Mouse (Mus musculus) telencephalon, adult 2 months (tissue): ENCODE measurements around the gene Pigf.
A peak's percentile ranks its signal among the peaks of the same experiment; 100 is the strongest.

Source experiments
- DNase-seq: peaks from one replicate; pipeline ENCODE4 v3.0.0-alpha.2; 2011; ENCODE audit warnings: low read depth, low spot score

Pigf gene

DNA sequence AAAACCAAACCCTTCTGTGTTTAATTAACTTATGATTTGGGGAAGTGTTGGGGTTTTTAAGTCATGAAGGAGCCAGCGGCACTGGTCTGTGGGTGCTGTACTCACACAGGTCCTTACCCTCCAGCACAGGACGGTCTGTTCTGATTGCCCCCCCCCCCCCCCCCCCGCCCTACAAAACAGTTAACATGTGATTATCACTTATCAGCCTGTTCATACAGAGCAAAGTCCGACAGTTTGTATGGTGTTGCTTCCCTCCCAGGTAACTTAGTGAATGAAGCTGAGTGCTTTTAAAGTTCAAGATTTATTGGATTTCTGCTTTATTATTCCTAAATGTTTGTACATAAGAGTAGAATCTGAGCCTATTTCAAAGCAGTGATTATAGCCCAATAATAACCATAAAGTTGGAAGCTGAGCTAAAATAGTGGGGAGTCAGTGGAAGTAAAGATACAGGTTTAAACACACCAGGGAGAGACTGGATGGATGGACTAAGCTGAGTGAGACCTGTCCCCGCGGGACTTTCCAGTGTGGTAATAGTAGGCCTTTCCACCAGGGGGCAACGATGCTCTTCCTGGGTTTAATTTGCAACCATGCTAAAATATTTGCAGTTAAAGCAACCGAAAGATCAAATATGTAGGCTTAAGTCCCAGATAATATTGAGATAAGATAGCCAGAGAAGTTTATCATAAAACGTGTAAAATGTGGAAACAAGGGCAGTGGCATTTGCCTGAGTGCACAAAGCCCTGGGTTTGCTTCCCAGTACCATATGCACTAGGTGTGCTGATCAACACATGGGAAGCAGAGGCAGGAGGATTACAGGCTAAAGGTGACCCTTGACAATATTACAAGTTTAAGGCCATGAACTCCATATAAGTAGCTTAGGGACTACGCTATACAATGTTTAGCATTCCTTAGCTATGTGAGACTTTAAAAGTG lies 11.2 kb upstream of the Pigf start:
- peak; percentile 34 for DNase-seq

DNA sequence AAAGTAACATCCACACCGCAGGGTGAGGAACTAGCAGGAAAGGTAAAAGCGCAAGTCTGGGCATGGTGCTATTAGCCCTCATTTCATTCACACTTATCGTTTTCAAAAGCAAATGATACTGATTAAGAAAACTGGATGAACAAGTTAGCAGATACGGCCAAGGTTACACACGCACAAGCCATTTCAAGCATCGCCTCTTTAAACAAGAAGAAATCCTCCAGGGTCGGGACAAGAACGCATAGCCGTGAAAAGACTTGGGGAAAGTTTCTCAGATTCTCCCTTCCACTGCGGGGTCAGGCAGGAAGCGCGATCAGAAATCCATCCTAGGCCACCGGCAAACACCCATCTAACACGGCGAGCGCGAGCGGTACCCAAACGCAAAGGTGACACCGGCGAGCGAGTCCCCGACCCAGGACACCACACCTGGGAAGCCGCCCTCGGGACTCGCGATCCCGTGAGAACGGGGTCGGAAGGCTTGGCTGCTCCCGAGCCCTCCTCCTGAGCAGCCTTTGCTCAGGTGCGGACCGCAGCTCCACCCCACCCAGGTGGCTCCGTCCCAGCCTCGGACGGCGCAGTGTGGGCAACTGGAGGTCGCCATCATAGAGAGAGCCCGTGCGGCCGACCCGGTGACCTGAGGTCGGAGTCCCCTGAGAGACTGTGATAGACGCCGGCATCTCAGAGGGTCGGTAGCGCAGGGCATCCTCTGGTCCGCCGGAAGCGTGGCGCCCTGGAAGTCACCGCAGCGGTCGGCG lies 539 bp downstream of the Pigf start:
- DNase-seq, result no peak

DNA sequence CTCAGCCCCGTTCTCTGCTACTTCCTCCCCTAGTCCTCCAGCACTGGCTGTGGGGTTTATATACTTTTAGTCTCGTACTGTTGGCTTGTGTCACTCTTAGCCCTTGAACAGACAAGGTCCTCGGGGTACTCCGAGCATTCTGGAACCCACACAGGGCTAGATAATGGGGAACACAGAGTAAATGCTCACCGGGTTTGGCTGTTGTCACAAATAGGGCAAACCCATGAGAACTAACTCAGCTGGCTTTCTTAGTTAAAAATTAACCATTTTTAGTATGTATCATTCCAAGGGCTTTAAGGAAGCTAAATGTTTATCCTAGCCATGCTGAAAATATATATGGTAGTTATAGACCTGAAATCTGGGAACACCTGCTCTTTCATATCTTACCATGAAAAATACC lies 5.5 kb downstream of the Pigf start:
- DNase-seq, result no peak

DNA sequence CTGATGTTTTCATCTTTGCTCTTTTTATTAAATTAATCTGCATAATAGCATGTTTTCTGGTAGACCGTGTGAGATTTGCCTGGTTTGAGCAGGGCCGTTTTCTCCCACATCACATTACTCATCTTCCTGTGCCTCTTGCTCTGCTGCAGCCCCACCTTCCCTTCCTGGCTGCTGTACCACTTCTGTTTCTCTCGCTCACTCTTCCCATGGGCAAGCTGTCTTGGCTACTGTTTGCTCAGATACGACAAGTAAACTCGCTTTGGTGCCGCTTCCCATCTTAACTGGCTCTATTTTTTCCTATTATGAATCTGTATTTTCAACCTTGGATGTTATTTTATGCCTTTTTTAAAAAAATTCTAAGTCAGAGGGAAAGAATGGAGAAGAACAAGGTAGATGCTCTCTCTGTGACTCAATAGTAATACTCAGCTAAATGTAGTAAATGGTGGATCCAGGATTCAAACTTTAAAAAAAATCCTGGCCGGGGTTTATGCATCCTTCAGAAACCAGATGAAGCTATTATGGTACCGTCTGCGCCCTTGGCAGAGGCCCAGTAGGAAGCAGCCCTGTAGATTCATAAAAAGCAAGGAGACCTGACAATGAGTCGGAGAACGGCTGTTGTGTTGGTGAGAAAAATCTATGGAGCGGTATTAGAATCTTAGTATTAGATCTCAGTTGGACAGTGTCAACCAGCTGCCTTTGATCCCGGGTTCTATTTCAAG lies 13.7 kb downstream of the Pigf start:
- DNase-seq, result peak; percentile 54

DNA sequence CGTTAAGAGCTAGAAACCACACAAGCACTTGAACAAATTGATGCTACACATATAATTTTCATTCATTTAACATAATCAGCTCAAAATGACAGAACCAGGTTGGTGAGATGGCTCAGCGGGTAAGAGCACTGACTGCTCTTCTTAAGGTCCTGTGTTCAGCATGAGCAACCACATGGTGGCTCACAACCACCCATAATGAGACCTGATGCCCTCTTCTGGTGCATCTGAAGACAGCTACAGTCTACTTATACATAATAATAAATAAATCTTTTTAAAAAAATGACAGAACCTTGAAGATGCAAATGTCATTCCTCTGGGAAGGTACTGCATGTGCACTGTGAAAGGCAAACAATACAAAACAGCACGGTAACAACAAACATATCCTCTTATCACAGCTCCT lies 16.3 kb downstream of the Pigf start:
- DNase-seq, result no peak

DNA sequence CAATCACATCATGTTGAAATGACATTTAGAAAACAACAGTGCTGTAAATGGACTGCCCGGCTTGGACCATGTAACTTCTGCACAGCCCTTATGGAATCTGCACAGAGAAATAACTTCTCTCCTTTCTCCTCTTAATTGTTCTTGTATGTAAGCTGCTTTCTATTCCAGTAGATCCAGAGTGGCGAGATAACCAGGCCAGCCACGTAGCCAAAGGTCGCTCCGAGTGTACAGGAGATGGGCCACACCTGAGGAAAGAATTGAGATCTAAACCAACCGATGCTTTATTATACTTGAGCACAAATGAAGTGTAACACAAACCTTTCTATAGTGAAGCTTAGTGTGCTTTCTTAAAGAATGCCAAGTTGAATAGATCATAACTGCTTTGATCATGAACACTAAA lies 27.9 kb downstream of the Pigf start:
- DNase-seq, result no peak

DNA sequence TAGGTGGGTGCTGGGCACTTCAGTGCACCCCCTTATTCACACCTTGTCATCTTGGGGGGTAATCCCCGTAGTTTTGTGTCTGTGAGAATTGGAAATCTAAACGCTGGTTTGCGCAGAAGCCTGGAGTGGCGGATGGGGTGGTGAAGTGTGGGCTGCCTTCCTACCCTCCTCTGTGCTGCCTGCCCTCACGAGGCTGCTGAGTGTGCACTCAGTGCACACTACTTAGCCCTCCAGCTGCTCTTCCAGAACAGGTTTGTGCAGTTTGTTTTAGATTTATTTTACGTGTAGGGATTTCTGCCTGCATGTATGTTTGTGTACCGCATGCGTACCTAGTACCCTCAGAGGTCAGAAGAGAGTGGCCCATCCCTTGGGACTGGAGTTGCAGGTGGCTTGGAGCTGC lies 33.9 kb downstream of the Pigf start:
- DNase-seq, result no peak

DNA sequence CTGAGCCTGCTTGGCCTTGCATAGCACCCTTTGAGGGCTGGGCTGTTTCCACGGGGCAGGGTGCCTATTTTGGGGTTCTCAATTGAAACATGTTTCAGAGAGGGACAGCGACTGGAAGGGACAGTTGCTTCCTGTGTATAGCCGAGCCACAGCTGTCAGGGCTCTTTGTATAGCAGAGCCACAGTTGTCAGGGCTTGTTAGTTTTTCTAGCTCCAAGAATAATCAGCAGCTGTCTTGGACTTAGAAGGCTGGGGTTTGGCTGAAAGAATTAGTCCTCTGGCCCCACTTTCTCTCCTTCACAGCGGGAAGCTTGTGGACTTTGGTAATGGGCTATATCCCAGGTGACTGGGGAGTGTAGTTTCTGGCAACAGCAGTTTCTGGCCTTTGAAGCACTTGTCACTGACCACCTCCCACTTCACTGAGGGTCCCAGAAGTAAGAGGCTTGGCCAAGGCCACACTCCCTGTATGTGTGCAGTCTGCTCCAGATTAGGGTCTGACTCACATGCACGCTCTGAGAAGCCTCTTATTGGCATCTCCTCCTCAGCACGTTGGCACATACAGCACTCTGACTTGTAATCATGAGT lies 36.5 kb downstream of the Pigf start:
- no peak for DNase-seq

DNA sequence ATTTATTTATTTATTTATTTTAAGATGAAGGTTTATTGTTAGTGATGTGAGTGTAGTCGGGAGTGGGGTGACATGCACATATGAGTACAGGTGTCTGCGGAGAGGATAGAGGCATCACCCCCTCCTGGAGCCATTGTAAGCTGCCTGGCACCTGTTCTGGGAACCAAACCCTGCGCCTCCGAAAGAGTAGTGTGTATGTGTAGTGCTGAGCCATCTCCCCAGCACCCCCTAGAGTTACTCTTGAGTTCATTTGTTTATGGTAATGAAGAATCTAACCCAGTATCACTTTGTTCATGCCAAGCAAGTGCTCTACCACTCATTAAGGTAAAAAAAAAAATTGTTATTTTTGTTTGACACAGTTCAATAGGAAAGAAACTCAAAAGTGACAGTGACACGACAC lies 37.0 kb downstream of the Pigf start:
- no peak for DNase-seq

DNA sequence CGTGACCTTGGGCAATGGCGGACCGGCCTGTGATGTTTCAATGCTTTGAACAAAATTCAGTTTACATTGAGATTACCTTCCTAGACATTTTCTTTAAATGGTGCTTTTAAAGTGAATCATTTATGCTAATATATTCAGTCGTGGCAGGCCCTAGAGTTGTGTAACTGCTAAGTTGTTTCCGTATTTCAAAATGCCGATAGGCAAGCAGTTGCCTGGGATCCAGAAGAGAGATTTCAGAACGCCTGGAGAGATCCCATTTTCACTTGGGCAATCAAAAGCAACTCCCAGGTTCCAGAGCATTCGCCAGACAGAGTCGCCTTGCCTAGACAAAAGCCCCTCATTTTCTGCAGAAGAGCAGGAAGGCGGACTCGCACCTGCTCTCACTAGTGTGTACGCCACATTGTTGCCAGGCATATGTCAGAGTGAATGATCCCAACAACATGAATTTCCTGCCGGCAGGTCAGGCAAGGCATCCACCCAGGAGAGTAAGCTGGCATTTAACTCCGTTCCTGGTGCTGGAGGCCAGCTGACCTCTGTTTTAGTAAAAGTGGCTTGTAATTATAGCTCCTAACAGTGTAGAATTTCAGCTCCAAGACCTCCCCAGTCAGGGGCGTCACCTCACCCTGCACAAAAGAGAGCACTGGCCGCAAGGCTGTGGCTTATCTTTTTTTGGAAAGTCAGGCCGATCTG lies 38.6 kb downstream of the Pigf start:
- DNase-seq, result no peak

DNA sequence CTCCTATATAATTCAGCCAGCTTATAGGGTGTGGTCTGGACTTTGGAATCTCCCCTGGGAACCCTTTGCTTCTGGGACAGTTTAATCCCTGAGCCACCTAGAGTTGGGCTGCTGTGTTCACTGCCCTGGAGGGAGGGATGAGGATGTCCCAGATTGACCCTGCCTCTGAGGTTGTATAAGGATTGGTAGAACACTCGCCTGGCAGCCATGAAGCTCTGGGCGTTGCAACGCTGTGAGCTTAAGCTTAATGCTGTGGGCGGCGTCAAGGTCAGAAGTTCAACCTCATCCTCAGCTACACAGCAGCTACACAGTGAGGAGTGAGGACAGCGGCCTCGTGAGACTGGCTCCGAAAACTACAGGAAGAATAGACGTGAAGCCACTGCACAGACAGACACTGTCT lies 42.7 kb downstream of the Pigf start:
- no peak for DNase-seq

DNA sequence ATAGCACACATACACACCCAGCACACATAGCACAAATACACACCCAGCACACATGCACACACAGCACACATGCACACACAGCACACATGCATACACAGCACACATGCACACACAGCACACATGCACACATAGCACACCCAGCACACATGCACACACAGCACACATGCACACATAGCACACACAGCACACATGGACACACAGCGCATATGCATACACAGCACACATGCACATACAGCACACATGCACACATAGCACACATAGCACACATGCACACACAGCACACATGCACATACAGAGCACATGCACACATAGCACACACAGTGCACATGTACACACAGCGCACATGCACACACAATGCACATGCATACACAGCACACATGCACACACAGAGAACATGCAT lies 43.5 kb downstream of the Pigf start:
- no peak for DNase-seq

DNA sequence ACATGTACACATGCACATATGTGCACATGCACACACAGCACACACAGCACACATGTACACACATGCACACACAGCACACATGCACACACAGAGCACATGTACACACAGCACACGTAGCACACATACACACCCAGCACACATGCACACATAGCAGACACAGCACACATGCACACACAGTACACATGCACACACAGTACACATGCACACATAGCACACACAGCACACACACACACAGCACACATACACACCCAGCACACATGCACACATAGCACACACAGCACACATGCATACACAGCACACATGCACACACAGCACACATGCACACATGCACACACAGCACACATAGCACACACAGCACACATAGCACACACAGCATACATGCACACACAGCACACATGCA lies 44.0 kb downstream of the Pigf start:
- no peak for DNase-seq

DNA sequence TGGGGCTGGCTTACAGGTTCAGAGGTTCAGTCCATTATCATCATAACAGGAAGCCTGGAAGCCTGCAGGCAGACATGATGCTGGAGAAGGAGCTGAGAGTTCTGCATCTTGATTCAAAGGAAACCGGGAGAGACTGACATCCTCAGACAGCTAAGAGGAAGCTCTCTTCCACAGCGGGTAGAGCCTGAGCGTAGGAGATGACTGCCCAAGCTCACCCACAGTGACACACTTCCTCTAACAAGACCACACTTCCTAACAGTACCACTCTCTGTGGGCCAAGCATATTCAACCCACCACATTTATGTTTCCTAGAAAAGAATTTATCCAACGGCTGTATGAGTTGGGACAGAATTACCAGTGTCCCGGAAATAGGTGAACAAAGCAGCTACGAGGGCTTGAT lies 46.7 kb downstream of the Pigf start:
- DNase-seq, result no peak

DNA sequence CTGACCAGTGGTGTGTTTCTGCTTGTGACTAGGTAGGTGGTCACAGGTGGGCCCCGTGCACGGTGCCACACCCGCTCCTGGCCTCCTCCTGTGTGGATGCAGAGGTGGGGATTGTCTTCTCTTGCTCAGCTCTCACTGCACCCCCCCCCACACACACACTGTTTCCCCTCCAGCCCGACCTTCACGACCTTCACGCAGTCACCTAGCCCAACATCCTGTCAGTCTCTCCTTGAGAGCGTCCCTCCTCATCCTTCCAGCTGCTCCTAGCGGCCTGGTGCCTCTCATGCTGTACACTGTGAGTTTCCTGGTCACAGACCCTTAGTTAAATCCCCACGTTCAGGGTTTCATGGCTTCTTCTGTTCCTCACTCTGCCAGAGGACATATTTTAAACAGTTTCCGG lies 48.8 kb downstream of the Pigf start:
- no peak for DNase-seq

DNA sequence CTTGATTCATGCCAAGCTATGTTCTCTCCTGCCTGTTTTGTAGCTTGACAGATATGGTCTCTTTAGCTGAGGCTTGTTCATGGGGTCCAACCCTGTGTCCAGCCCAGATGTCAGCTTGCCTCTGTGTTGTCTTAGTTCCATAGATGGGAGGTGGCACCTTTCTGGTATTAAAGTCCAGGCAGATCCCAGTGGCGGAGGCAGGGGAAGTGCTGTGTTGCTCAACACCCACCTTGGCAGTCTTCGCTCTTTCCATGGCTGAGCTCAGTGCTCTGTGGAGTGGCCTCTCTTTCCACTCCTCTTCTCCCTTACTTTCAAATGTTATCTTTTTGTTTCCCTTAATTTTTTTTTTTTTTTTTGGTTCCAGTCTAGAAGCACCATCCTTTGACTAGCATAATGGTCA lies 52.1 kb downstream of the Pigf start:
- DNase-seq, result no peak

DNA sequence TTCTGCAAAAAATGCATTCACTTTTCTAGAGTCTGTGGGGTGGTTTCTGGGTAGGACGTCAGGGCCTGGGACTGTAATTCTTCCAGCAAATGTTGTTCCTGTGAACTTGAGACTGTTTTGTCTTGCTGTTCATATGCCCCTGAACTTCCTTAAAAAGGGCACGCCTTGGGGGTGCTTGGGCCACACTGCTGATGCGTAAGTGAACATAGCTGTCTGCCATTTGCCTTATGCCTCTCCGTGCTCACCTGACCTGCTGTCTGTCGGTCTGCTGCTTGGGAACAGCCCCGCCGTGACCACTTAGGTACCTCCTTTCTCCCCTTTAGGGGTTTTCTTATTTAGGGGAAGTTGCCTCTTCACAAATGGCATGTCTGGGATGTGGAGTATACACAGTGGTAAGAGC lies 53.3 kb downstream of the Pigf start:
- DNase-seq, result no peak

DNA sequence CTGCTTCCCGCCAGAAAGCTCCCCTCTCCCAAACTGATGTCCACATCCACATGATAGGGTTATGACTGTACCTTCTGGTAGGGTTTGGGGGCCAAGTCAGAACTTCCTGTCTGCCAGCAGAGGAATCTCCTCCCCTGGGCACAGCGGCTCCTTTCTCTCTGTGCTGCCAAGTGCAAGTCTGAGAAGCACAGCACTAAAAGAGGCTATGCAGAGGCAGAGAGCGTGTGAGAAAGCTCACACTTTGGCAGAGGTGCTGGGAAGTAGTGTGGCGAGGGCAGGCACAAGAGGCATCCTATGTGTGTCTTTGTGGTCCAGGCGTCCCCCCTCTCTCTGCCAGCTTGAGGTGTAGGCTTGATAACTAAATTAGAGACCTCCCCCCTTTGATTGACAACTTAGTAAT lies 54.2 kb downstream of the Pigf start:
- no peak for DNase-seq

DNA sequence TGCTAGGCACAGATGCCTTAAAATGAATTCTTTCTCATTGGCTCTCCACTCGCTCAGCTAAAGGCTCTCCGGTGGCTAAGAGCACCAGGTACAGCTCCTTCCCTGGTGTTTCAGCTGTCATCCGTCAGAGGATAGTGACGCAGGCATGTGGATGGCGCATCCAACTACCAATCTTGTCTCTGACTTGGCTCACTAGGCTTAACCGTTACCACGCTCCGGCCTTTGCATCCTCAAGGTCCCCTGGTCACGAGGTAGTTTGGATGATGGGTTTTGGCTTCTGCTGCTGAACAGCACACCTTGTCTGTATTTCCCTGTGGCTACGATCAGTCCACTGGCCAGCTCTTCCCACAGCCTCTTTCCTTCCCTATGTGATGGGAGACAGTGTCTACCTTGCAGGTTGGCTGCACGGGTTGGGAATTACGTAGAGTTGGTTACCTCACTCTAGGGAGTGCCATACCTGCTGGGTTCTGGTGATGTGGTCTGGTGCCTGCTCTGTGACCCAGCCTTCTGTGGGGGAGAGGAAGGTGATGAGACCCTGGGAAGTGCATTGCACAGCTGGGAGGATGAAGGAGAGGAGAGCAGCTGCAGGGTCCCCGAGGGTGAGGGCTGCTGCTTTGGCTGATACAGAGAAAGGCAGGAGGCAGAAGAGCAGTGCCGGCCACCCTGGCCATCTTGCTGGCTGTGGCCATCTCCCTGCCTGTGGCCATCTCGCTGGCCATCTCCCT lies 55.0 kb downstream of the Pigf start:
- DNase-seq, result no peak

DNA sequence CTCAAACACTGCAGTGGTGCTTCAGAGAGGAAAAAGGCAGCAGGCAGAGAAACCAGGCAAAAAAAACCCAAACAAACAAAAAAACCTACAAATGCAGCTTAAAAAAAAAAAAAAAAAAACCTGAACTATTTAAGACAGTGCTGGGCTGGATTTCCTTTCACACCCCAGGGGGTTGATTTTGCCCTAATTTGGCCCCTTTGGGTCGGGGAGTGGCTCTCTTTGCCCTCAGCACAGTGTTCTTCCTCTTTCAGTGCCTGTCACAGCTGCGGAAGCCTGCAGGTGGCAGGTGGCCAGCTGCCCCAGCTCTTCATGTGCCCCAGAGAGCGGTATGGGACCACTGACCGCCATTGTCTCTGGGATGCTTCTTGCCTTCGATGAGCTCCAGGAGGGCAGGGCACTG lies 55.6 kb downstream of the Pigf start:
- DNase-seq, result no peak

DNA sequence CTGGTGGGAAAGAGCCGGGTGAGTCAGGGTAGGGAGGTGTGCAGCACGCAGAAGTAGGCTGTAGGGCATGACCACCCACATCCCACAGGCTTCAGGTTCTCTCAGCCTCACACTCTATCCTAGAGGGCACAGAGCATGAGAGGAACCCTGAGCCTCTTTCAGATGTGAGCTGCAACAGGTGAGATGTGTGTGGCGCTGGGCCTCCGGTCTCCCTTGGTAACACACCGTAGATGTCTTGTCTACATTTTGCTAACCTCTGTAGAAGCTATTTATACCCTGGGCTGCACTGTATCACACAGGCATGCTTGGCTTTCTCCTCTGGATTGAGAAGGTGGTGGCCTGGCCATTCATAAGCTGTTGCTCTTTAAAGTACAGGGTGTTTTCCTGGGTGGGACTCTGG lies 56.6 kb downstream of the Pigf start:
- no peak for DNase-seq
